Mouse (Mus musculus): ENCODE measurements around the gene Zfp385a. TPM values are rescaled to one million over a fixed set of nuclear protein-coding genes. Genes with fewer than 3 reads are reported as not detected.

Gene Zfp385a
- polyA plus RNA-seq, 1 experiment from 2014 or later, result 12.7 TPM

DNA sequence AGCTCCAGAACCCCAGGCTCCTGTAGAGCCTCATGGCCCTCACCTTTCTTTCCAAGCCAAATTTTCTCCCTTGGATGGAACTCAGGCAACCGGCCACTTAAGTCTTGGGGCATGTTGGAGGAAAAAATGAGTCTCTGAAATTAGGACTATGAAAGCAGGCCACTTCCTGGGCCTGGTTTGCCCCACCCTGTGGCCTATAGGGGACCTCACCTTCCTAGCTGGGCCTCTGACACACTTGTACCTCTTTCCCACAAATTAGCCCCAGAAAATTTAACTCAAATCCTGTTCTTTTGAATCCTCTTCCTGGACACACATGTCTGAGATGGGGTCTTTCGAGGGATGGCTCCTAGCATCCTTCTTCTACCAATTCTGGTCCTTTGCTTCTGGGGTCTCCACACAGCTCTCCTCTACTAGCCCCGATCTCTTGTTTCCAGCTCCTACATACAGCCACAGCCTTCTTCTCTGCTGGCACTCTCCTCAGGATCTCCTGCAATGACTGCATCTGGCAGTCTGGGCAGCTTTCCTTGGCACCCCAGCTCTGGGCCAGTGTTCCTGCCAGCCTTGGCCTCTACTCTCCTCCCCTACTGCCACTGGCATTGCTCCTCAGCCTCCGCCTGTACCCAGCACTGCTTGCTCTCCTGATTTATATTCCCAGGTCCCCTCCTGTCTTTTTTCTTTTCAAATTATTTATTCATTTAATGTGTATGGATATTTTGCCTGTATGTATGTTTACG is 20.1 kb upstream of the Zfp385a start:
- no peak overlapping the region for H3K4me3 ChIP-seq
- no peak for ATAC-seq (replicated peaks)
- H3K4me1 ChIP-seq, result peaks cover 2% of the 10 kb centered on the region; the same call in 1 of the 2 replicates
- no peaks in the 10 kb centered on the region for H3K9me3 ChIP-seq
- H3K27me3 ChIP-seq, result no peaks in the 10 kb centered on the region
- H3K9ac ChIP-seq (replicated peaks), result no peak overlapping the region
- H3K4me2 ChIP-seq (replicated peaks), result no peak overlapping the region
- WGBS, result 84% methylated on average over 5 of the region's 5 CpGs
- H3K27ac ChIP-seq (replicated peaks), result no peak overlapping the region
- H3K36me3 ChIP-seq, result no peaks in the 10 kb centered on the region

GRCm38 (mm10) chr15:103359122-103359510 is 19.2 kb upstream of the Zfp385a start:
- no peaks in the 10 kb centered on the region for H3K4me1 ChIP-seq
- WGBS, result 83% methylated on average over 1 of the region's 1 CpGs
- H3K36me3 ChIP-seq, result no peaks in the 10 kb centered on the region
- H3K4me3 ChIP-seq, result no peak overlapping the region
- 0 out of 2 replicates have a peak, but pooled peaks have one; percentile 2 for ATAC-seq (replicated peaks)
- no peaks in the 10 kb centered on the region for H3K27me3 ChIP-seq
- H3K9ac ChIP-seq (replicated peaks), result no peak overlapping the region
- H3K4me2 ChIP-seq (replicated peaks), result no peak overlapping the region
- H3K9me3 ChIP-seq, result no peaks in the 10 kb centered on the region
- no peak overlapping the region for H3K27ac ChIP-seq (replicated peaks)

- H3K9ac ChIP-seq (replicated peaks), result no peak overlapping the region
- H3K27ac ChIP-seq (replicated peaks), result no peak overlapping the region
- WGBS, result 43% methylated on average over 4 of the region's 4 CpGs
- no peaks in the 10 kb centered on the region for H3K36me3 ChIP-seq
- H3K4me3 ChIP-seq, result no peak overlapping the region
- ATAC-seq (replicated peaks), result peak; percentile 39
- H3K4me1 ChIP-seq, result no peaks in the 10 kb centered on the region
- no peak overlapping the region for H3K4me2 ChIP-seq (replicated peaks)
- no peaks in the 10 kb centered on the region for H3K9me3 ChIP-seq
- no peaks in the 10 kb centered on the region for H3K27me3 ChIP-seq
These were observed 18.6 kb upstream of the Zfp385a start for GRCm38 (mm10) chr15:103358278-103359121.

- no peaks in the 10 kb centered on the region for H3K9me3 ChIP-seq
- no peak overlapping the region for H3K4me3 ChIP-seq
- H3K4me1 ChIP-seq, result no peaks in the 10 kb centered on the region
- H3K27ac ChIP-seq (replicated peaks), result no peak overlapping the region
- ATAC-seq (replicated peaks), result no peak
- 86% methylated on average over 4 of the region's 4 CpGs for WGBS
- H3K36me3 ChIP-seq, result no peaks in the 10 kb centered on the region
- H3K27me3 ChIP-seq, result no peaks in the 10 kb centered on the region
- no peak overlapping the region for H3K4me2 ChIP-seq (replicated peaks)
- H3K9ac ChIP-seq (replicated peaks), result no peak overlapping the region
These were observed 17.9 kb upstream of the Zfp385a start for GRCm38 (mm10) chr15:103357817-103358216.

DNA sequence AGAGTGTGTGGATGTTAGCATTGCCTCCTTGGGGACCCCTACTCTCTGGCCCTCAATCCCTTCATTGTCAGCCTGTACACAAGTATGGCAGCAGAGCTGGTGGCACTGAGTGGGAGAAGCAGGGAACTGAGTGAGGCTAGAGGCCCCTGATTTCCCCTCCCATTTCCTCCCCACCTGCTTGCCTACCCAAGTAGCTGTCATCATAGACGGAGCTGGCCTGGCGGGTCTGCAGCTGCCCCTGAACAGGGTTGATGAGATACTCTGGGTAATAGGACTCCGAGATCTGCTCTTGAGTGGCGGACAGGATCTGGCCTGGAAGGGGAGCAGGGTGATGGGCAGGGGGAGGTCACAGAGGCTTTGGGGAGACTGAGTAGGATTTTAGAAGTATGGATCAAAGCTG is 16.2 kb upstream of the Zfp385a start:
- no peak overlapping the region for H3K4me2 ChIP-seq (replicated peaks)
- no peaks in the 10 kb centered on the region for H3K9me3 ChIP-seq
- no peak for ATAC-seq (replicated peaks)
- 78% methylated on average over 4 of the region's 4 CpGs for WGBS
- H3K4me1 ChIP-seq, result no peaks in the 10 kb centered on the region
- no peak overlapping the region for H3K9ac ChIP-seq (replicated peaks)
- no peak overlapping the region for H3K4me3 ChIP-seq
- H3K27me3 ChIP-seq, result no peaks in the 10 kb centered on the region
- no peaks in the 10 kb centered on the region for H3K36me3 ChIP-seq
- H3K27ac ChIP-seq (replicated peaks), result no peak overlapping the region

DNA sequence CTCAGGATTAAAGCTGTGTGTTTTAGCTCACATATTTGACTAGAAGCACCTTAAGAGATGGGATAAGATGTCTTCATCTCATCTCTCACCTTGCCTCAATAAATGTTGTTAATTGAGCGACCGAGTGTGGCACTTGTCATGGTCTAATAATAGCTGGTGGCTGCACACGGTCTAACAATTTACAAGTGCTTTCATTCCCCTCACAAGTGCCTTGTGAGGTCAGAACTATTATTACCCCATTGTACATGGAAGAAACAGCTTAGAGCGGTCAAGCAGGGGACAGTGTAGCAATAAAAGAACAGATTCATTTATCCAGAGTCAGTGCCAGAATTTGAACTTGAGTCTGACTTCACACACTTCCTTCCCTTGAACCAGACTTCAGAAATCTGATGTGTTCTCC is 15.5 kb upstream of the Zfp385a start:
- Histone ChIP-seq H3K27me3 (no peaks in the 10 kb centered on the region), H3K36me3 (no peaks in the 10 kb centered on the region), H3K4me1 (no peaks in the 10 kb centered on the region), H3K4me2 (replicated peaks) (no peak overlapping the region), H3K27ac (replicated peaks) (no peak overlapping the region), H3K9me3 (no peaks in the 10 kb centered on the region), H3K4me3 (no peak overlapping the region), H3K9ac (replicated peaks) (no peak overlapping the region)
- no peak for ATAC-seq (replicated peaks)
- 82% methylated on average over 4 of the region's 4 CpGs for WGBS

GRCm38 (mm10) chr15:103354690-103355089 is 14.8 kb upstream of the Zfp385a start:
- ATAC-seq (replicated peaks), result no peak

GRCm38 (mm10) chr15:103353511-103354256 is 13.8 kb upstream of the Zfp385a start:
- no peaks in the 10 kb centered on the region for H3K9me3 ChIP-seq
- no peak for ATAC-seq (replicated peaks)
- H3K27me3 ChIP-seq, result no peaks in the 10 kb centered on the region
- no peak overlapping the region for H3K4me2 ChIP-seq (replicated peaks)
- no peak overlapping the region for H3K9ac ChIP-seq (replicated peaks)
- H3K4me1 ChIP-seq, result no peaks in the 10 kb centered on the region
- H3K4me3 ChIP-seq, result no peak overlapping the region
- H3K27ac ChIP-seq (replicated peaks), result no peak overlapping the region
- H3K36me3 ChIP-seq, result no peaks in the 10 kb centered on the region
- 95% methylated on average over 11 of the region's 11 CpGs for WGBS

More at GRCm38 (mm10) chr15:103354690-103355089, 14.8 kb upstream of the Zfp385a start:
- no peaks in the 10 kb centered on the region for H3K9me3 ChIP-seq
- no peaks in the 10 kb centered on the region for H3K27me3 ChIP-seq
- no peak overlapping the region for H3K4me3 ChIP-seq
- H3K9ac ChIP-seq (replicated peaks), result no peak overlapping the region
- H3K36me3 ChIP-seq, result no peaks in the 10 kb centered on the region
- H3K4me2 ChIP-seq (replicated peaks), result no peak overlapping the region
- H3K4me1 ChIP-seq, result no peaks in the 10 kb centered on the region
- H3K27ac ChIP-seq (replicated peaks), result no peak overlapping the region
- WGBS, result 86% methylated on average over 2 of the region's 2 CpGs

- Histone ChIP-seq H3K36me3 (no peaks in the 10 kb centered on the region), H3K4me1 (no peaks in the 10 kb centered on the region), H3K9ac (replicated peaks) (no peak overlapping the region), H3K27ac (replicated peaks) (no peak overlapping the region), H3K9me3 (no peaks in the 10 kb centered on the region), H3K27me3 (no peaks in the 10 kb centered on the region), H3K4me3 (no peak overlapping the region), H3K4me2 (replicated peaks) (no peak overlapping the region)
- ATAC-seq (replicated peaks), result no peak
- 35% methylated on average over 4 of the region's 4 CpGs for WGBS
These were observed 13.0 kb upstream of the Zfp385a start for GRCm38 (mm10) chr15:103352856-103353255.

DNA sequence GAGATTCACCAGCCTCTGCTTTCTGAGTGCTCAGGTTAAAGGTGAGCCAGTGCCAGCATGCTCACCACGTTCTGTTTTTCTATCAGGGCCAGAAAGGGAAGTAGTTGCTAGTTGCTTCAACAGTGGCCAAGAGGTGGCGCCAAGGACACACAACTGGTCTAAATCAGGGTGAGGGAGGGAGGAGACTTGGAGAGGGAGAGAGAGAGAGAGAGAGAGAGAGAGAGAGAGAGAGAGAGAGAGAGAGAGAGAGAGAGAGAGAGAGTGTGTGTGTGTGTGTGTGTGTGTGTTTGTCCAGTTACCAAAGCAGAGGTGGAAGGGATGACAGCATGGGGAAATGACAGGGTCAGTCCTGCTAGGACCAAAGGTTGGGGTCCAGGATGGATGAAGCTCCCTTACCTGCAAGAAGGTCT is 7.4 kb upstream of the Zfp385a start:
- Histone ChIP-seq H3K27me3 (no peaks in the 10 kb centered on the region), H3K36me3 (no peaks in the 10 kb centered on the region), H3K4me3 (no peak overlapping the region), H3K4me1 (no peaks in the 10 kb centered on the region), H3K9ac (replicated peaks) (no peak overlapping the region), H3K27ac (replicated peaks) (no peak overlapping the region), H3K9me3 (no peaks in the 10 kb centered on the region), H3K4me2 (replicated peaks) (no peak overlapping the region)
- WGBS, result 4% methylated on average over 2 of the region's 2 CpGs
- ATAC-seq (replicated peaks), result no peak

DNA sequence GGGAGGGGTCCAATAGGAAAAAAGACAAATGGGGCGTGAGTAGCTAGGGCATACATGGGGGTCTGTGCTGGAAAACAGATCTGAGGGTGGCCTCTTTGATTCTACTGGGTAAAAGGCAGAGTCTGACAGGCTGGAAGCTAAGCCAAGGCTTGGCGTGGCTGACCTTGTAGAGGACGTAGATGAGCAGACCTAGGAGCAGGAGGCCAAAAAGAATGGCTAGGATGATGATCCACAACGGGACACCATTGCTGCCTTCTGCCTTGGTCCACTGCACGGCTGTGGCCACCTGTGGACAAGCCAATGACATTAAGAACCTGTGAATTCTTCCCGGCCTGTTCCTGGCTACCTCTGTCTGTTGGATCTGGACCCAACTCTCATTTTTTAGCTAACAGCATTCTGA is 5.9 kb upstream of the Zfp385a start:
- Histone ChIP-seq H3K9ac (replicated peaks) (no peak overlapping the region), H3K9me3 (no peaks in the 10 kb centered on the region), H3K4me3 (no peak overlapping the region), H3K27ac (replicated peaks) (no peak overlapping the region), H3K36me3 (no peaks in the 10 kb centered on the region), H3K4me2 (replicated peaks) (no peak overlapping the region), H3K27me3 (peaks cover 8% of the 10 kb centered on the region; the same call in 1 of the 2 replicates), H3K4me1 (no peaks in the 10 kb centered on the region)
- 89% methylated on average over 6 of the region's 6 CpGs for WGBS
- ATAC-seq (replicated peaks), result no peak

- Histone ChIP-seq H3K4me3 (no peak overlapping the region), H3K9ac (replicated peaks) (no peak overlapping the region), H3K9me3 (no peaks in the 10 kb centered on the region), H3K36me3 (no peaks in the 10 kb centered on the region), H3K4me1 (peaks cover 17% of the 10 kb centered on the region), H3K27ac (replicated peaks) (no peak overlapping the region), H3K4me2 (replicated peaks) (no peak overlapping the region), H3K27me3 (peaks cover 17% of the 10 kb centered on the region; the same call in 1 of the 2 replicates)
- no peak for ATAC-seq (replicated peaks)
These were observed 3.7 kb upstream of the Zfp385a start for GRCm38 (mm10) chr15:103343556-103343955.
